Mouse (Mus musculus): Measurements from ENCODE around the gene Pcnx4. TPM values are rescaled to one million over a fixed set of nuclear protein-coding genes. Genes with fewer than 3 reads are reported as not detected.

Gene Pcnx4
- polyA plus RNA-seq, 1 experiment from 2014 or later = 8.9 TPM

DNA sequence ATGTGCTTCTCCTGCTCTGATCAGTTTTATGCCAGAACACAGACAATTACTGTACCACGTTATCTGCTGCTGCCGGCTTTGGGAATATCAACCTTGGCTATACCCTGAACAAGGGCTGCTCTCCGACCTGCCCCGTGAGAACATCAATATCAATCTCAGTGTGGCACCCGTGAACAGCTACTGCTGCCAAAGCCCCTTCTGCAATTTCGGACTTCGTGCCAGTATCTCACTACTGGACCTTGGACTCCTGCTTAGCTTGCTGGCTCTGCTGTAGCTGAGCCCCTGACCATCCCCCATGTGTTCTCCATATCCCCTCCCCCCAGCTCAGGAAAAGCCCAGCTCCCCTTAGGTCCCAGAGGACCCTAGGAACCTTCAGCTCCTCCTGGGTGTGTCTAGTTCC, 84.7 kb downstream of the Pcnx4 start:
- Histone ChIP-seq H3K27ac (no peak overlapping the region), H3K9me3 (no peaks in the 10 kb centered on the region), H3K4me1 (no peaks in the 10 kb centered on the region), H3K36me3 (no peaks in the 10 kb centered on the region), H3K4me2 (no peak overlapping the region), H3K4me3 (replicated peaks) (no peak overlapping the region), H3K9ac (no peak overlapping the region), H3K27me3 (replicated peaks) (no peaks in the 10 kb centered on the region)
- 86% methylated on average over 7 of the region's 7 CpGs for WGBS
- no peak for ATAC-seq (ENCODE audit: insufficient read depth, low FRiP score, low read depth)

DNA sequence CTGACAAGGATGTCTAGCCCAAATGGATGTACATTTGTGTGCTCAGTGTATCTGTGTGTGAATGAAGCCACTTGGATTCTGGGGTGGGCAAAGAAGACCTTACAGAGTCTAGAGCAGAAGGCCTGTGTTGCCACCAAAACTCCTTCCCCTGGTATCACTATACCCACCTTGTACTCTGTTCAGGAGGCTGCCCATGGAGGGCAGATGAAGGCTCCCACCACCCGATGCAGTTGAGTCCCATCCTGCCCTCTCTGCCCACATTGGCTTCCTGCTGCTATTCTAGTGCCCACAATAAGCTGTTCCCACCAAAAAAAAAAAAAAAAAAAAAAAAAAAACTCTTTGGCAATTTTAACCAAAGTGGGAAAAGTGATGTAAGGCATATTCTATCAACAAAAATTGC, 85.3 kb downstream of the Pcnx4 start:
- H3K9me3 ChIP-seq = no peaks in the 10 kb centered on the region
- H3K4me2 ChIP-seq = no peak overlapping the region
- no peak overlapping the region for H3K9ac ChIP-seq
- H3K36me3 ChIP-seq = no peaks in the 10 kb centered on the region
- H3K27ac ChIP-seq = no peak overlapping the region
- ATAC-seq (ENCODE audit: insufficient read depth, low FRiP score, low read depth) = no peak
- 100% methylated on average over 1 of the region's 1 CpGs for WGBS
- H3K4me3 ChIP-seq (replicated peaks) = no peak overlapping the region
- no peaks in the 10 kb centered on the region for H3K27me3 ChIP-seq (replicated peaks)
- no peaks in the 10 kb centered on the region for H3K4me1 ChIP-seq

DNA sequence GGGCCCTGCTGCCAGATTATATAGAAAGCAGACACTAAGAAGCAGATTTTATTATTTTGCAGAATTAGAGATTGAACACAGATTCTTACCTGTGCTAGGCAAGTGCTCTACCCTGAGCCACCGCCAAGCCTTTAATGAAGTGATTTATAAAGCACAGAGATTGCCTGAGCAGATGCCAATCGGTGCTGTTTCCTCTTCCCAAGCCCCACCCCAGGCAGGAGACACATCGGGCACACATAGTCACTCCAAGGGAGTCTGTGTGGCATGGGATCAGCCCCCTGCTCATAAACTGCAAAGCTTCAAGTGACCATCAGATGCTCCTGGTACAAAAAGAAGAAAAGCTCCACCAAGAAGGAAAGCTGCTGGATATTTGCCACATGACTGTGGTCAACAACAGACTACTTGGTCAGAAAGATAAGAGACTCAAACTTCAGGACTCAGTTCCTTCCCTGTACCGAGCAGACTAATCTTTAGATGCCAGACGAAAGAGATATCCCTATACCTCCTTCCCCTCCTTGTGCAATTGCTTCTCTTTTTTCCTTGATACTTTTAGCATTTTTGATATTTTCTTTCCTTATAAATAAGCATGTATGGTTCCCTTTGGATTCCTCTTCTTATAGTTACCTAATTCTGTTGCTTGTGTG, 86.8 kb downstream of the Pcnx4 start:
- 75% methylated on average over 5 of the region's 5 CpGs for WGBS
- Histone ChIP-seq H3K36me3 (no peaks in the 10 kb centered on the region), H3K4me3 (replicated peaks) (no peak overlapping the region), H3K9me3 (no peaks in the 10 kb centered on the region), H3K27me3 (replicated peaks) (no peaks in the 10 kb centered on the region), H3K4me1 (no peaks in the 10 kb centered on the region), H3K27ac (no peak overlapping the region), H3K4me2 (no peak overlapping the region), H3K9ac (no peak overlapping the region)
- no peak for ATAC-seq (ENCODE audit: insufficient read depth, low FRiP score, low read depth)

DNA sequence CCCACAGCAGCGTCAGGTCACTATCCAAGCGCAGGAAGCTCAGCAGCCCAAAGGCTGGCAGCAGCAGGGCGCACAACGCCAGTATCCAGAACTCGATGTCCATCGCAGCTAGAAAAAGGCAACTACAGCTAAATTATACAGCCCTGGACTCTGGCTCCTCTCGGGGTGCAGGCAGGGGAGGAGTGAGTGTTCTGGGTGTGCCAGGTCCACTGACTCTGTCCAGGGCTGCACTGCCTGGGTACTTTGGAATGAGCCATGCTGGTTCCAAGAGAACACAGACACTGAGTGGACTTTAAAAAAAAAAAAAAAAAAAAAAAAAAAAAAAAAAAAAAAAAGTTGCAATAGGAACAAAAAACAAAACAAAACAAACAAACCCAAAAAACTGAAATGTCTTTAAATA, 92.6 kb downstream of the Pcnx4 start:
- Histone ChIP-seq H3K27ac (no peak overlapping the region), H3K4me3 (replicated peaks) (no peak overlapping the region), H3K27me3 (replicated peaks) (no peaks in the 10 kb centered on the region), H3K36me3 (no peaks in the 10 kb centered on the region), H3K9ac (no peak overlapping the region), H3K4me1 (no peaks in the 10 kb centered on the region), H3K4me2 (no peak overlapping the region), H3K9me3 (no peaks in the 10 kb centered on the region)
- 87% methylated on average over 7 of the region's 7 CpGs for WGBS
- ATAC-seq (ENCODE audit: insufficient read depth, low FRiP score, low read depth) = no peak

Other genes with a start within 250 kb of the Pcnx4 start
- gene Rtn1, start 127.3 kb upstream of the Pcnx4 start, polyA plus RNA-seq (2015; fragmentation: Nextera tagmentation; extraction: Ambion mirVana) = 64.0 and 69.8 TPM in 2 replicates
- gene Lrrc9, start 94.5 kb upstream of the Pcnx4 start, polyA plus RNA-seq (2015; fragmentation: Nextera tagmentation; extraction: Ambion mirVana) = 0.22 and 0.30 TPM in 2 replicates
- not detected in 2 replicates for gene Gm4756, start 113.3 kb downstream of the Pcnx4 start, polyA plus RNA-seq (2015; fragmentation: Nextera tagmentation; extraction: Ambion mirVana)
- 56.5 and 63.7 TPM in 2 replicates for gene Dhrs7, start 128.5 kb downstream of the Pcnx4 start, polyA plus RNA-seq (2015; fragmentation: Nextera tagmentation; extraction: Ambion mirVana)
- 50.9 and 51.9 TPM in 2 replicates for gene Ppm1a, start 221.1 kb downstream of the Pcnx4 start, polyA plus RNA-seq (2015; fragmentation: Nextera tagmentation; extraction: Ambion mirVana)